Mouse (Mus musculus): ENCODE measurements around the gene Cyth2. TPM values are rescaled to one million over a fixed set of nuclear protein-coding genes. Genes with fewer than 3 reads are reported as not detected.

The Cyth2 gene
- polyA plus RNA-seq (2012; rRNA removed) = 61.5 and 68.7 TPM in 2 replicates

GRCm38 (mm10) chr7:45813787-45814779 is at the start of gene Cyth2:
TSS of gene Cyth2 (minus strand) at chr7:45814581.
- DNase-seq (ENCODE audit: low spot score) = peak; percentile 89

- DNase-seq (ENCODE audit: low spot score) = no peak
Measured at GRCm38 (mm10) chr7:45862804-45863203, 48.4 kb upstream of the Cyth2 start.

- no peak for DNase-seq (ENCODE audit: low spot score)
Measured at GRCm38 (mm10) chr7:45859008-45859407, 44.6 kb upstream of the Cyth2 start.

- DNase-seq (ENCODE audit: low spot score) = no peak
Measured at GRCm38 (mm10) chr7:45856950-45857901, 42.8 kb upstream of the Cyth2 start.

- no peak for DNase-seq (ENCODE audit: low spot score)
Measured at GRCm38 (mm10) chr7:45853089-45853488, 38.7 kb upstream of the Cyth2 start.

- no peak for DNase-seq (ENCODE audit: low spot score)
Measured at GRCm38 (mm10) chr7:45850661-45851060, 36.3 kb upstream of the Cyth2 start.

- no peak for DNase-seq (ENCODE audit: low spot score)
Measured at GRCm38 (mm10) chr7:45848447-45849027, 34.2 kb upstream of the Cyth2 start.

GRCm38 (mm10) chr7:45842950-45843744 is 28.8 kb upstream of the Cyth2 start:
- DNase-seq (ENCODE audit: low spot score) = no peak

GRCm38 (mm10) chr7:45833924-45834323 is 19.5 kb upstream of the Cyth2 start:
- no peak for DNase-seq (ENCODE audit: low spot score)

- no peak for DNase-seq (ENCODE audit: low spot score)
Measured at GRCm38 (mm10) chr7:45833148-45833790, 18.9 kb upstream of the Cyth2 start.

GRCm38 (mm10) chr7:45832428-45832827 is 18.0 kb upstream of the Cyth2 start:
- DNase-seq (ENCODE audit: low spot score) = no peak

GRCm38 (mm10) chr7:45831128-45831525 is 16.7 kb upstream of the Cyth2 start:
- DNase-seq (ENCODE audit: low spot score) = no peak

- peak; percentile 67 for DNase-seq (ENCODE audit: low spot score)
Measured at GRCm38 (mm10) chr7:45830427-45831127, 16.2 kb upstream of the Cyth2 start, which contains the start of gene Grwd1. TSS of gene Grwd1 (minus strand) at chr7:45830944.

- DNase-seq (ENCODE audit: low spot score) = no peak
Measured at GRCm38 (mm10) chr7:45826631-45827030, 12.2 kb upstream of the Cyth2 start.

- DNase-seq (ENCODE audit: low spot score) = no peak
Measured at GRCm38 (mm10) chr7:45824598-45824997, 10.2 kb upstream of the Cyth2 start, which contains the start of gene Kcnj14. TSS of gene Kcnj14 (minus strand) at chr7:45824782.

GRCm38 (mm10) chr7:45820913-45821312 is 6.5 kb upstream of the Cyth2 start:
- no peak for DNase-seq (ENCODE audit: low spot score)

- no peak for DNase-seq (ENCODE audit: low spot score)
Measured at GRCm38 (mm10) chr7:45819843-45820242, 5.5 kb upstream of the Cyth2 start.

- DNase-seq (ENCODE audit: low spot score) = no peak
Measured at GRCm38 (mm10) chr7:45815984-45816351, 1.6 kb upstream of the Cyth2 start.

- DNase-seq (ENCODE audit: low spot score) = no peak
Measured at GRCm38 (mm10) chr7:45815323-45815983, 1.1 kb upstream of the Cyth2 start.

All from urinary bladder, adult 2 months (tissue).